Mouse (Mus musculus) thymus, postnatal 10 days (tissue): ENCODE measurements around the gene Tyro3.
A peak's percentile ranks its signal among the peaks of the same experiment; 100 is the strongest.

Experiments
- DNase-seq, 2 experiments: peaks; one replicate each; pipeline ENCODE4 v3.0.0; 2021; ENCODE audit warnings: low spot score in 2 of 2

Gene Tyro3

DNA sequence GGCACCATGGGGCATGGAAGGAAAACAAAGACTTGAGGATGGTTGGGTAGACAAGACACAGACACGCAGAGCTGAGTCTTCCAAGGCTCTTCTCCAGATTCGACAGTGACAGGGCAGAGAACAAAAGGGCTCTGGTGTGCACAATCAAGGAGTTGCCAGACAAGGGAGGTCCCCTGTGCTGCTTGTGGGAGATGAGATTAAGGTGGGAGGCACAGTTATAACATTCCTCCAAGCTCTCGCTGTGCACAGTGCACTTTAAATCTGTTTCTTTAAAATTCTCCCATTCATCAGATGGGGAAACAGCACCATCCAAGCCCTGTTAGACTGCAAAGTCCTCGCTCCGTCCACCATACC lies 6.7 kb downstream of the Tyro3 start:
- DNase-seq = no peak

DNA sequence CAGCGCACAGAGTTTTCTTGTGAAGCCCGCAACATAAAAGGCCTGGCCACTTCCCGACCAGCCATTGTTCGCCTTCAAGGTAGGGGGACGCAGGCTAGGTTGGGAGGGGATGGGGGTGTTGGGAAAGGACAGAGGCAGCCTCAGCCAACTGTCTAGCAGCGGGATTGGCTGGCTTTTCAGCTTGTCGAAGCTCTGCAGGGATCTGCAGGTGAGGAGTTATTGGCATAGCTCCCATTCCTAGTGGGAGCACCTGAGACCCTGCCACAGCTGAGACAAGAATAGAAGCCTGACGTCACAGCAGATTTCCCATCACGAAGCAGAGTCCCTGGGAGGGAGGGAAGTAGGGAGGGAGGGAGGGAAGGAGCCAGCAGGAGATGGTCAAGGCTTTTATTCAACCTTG lies 7.2 kb downstream of the Tyro3 start:
- DNase-seq = no peak

DNA sequence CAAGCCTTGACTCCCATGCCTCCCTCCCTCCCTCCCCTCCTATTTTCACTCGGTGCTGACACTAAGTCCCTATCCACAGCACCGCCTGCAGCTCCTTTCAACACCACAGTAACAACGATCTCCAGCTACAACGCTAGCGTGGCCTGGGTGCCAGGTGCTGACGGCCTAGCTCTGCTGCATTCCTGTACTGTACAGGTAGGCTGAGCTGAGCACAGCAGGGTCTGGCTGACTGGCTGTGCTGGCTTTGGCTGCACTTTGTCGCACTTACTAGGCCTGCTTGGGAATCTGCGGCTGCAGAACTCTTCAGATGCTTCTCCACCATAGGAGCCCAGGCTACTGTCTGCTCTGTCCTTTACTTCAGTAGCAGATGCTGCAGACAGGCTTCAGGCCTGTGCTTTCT lies 8.0 kb downstream of the Tyro3 start:
- no peak for DNase-seq

DNA sequence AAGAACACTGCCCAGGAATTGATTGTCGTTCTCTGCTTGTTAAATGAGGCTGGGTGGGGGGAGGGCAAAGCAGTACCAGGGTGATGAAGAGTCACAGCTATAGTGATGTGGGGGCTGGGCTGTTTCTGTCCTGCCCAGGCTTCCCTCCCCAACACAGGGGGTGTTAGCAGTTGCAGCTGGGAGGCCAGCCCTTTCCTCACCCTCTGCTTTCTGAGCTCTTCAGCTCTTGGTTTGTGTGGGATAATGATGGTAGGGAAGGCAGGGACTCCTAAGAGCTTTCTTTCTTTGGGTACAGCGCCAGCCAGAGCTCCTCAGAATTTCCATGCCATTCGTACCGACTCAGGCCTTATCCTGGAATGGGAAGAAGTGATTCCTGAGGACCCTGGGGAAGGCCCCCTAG lies 10.9 kb downstream of the Tyro3 start:
- DNase-seq = no peak

DNA sequence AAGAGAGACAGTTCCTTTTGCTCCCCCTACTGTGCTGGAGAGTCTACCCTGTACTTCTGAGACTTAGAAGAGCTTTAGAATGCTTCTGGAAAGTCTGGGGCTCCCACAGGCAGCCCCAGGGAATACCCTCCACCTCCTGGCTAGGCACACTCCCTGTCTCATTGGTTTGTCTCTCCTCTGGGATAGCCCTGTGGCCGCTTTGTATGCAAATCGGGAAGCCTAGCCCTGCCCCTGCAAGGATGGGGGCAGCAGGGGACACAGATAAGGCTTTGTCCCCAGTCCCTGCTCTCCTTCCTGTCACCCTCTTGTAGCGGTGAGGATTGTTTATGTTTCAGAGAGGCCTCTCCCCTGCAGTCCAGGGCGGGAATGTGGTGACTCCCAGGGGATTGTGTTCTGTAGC lies 11.3 kb downstream of the Tyro3 start:
- DNase-seq = no peak

DNA sequence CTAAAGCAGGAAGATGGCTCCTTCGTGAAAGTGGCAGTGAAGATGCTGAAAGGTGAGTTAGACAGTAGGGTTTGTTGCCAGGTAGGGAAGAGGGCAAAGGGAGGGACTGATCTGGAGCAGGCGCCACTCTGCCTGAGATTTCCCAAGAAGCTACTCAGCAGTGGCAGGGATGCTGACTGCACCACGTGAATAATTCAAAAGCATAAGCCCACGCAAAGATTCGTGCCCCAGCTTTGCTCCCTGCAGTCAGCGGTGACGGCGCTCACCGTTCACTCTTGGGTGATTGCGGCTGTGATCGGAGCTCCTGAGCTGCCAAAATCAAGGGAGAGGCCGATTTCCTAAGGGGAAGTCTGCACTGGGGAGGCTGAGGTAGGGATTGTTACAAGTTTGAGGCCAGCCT lies 13.4 kb downstream of the Tyro3 start:
- no peak for DNase-seq

DNA sequence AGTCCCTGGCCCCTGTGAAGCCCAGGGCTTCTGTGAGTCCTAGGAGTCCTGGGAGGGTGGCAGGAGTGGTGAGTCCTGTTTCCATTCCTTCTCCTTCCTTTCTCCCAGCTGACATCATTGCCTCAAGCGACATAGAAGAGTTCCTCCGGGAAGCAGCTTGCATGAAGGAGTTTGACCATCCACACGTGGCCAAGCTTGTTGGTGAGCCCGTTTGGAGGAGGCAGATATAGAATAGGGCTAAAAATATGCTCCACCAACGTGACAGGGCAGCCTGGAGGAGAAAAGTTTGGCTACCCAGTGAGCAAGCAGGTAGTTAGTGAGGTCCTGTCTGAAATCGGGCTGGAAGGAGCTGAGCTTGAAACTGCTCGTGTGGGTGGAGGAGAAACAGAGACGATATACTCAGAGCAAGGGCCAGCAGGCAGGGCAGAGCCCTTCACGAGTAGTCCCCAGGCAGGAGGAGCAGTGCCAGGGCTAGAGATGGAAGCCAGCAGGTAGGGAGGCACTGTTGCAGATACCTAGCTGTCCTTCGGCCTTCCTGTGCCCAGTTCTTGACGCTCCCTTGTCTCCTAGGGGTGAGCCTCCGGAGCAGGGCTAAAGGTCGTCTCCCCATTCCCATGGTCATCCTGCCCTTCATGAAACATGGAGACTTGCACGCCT lies 14.1 kb downstream of the Tyro3 start:
- no peak for DNase-seq

DNA sequence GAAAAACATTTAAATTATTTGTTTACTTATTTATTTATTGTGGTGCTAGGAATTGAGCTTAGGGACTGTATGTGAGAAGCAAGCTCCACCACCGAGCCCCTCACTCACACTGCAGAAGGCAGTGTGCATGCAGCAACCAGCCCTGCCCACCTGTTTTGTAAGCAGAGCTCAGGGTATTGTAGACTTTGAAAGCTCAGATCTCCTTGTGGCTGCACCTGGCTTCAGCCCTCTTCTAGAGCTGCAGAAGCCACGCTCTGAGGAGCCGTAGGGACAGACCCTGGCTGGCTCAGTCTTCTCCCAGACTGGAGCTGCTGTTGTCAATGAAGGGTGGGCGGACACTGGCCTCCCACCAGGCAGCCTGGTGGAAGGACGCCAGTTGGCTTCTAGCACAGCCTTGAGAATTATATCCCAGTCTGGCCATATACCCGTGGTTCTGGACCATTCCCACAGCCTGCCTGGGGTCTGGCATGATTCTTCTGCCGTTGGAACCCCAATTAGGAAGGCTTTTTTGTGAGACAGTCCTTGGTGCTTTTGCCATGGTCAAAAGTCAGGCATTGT lies 16.9 kb downstream of the Tyro3 start:
- DNase-seq = peak; percentile 12 to 30

DNA sequence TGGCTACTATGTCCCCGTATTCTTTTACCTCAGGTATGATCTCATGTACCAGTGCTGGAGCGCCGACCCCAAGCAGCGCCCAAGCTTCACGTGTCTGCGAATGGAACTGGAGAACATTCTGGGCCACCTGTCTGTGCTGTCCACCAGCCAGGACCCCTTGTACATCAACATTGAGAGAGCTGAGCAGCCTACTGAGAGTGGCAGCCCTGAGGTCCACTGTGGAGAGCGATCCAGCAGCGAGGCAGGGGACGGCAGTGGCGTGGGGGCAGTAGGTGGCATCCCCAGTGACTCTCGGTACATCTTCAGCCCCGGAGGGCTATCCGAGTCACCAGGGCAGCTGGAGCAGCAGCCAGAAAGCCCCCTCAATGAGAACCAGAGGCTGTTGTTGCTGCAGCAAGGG lies 19.1 kb downstream of the Tyro3 start:
- DNase-seq = no peak

DNA sequence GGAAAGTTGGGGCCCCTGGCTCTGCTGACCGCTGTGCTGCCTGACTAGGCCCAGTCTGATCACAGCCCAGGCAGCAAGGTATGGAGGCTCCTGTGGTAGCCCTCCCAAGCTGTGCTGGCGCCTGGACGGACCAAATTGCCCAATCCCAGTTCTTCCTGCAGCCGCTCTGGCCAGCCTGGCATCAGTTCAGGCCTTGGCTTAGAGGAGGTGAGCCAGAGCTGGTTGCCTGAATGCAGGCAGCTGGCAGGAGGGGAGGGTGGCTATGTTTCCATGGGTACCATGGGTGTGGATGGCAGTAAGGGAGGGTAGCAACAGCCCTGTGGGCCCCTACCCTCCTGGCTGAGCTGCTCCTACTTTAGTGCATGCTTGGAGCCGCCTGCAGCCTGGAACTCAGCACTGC lies 19.5 kb downstream of the Tyro3 start:
- DNase-seq = no peak

DNA sequence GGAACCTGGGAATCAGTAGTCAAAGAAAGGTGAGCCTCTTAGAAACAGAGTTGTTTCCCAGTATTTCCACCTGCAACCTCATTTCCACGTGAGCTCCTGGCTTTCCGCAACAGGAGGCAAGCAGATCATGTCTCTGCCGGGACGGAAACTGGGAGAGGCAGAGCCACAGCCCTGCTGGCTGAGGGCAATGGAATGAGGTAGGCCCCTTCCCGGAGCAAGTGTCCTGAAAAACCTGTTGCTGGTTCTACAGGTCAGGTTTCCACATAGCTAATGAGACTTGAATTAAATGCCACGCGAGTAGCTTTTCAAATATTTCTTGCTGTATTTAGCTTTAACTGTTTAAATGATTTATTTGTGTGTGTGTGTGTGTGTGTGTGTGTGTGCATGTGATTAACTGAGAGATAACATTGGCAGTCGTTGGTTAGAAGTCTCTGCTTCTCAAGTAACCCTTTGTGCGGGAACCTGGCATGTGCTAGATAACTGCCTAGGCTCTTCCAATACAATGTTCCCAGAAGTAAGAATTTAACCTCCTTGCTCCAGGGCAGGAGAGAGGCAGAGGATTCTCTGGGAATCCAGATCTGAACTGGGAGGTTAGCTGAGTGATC lies 21.2 kb downstream of the Tyro3 start:
- no peak for DNase-seq

DNA sequence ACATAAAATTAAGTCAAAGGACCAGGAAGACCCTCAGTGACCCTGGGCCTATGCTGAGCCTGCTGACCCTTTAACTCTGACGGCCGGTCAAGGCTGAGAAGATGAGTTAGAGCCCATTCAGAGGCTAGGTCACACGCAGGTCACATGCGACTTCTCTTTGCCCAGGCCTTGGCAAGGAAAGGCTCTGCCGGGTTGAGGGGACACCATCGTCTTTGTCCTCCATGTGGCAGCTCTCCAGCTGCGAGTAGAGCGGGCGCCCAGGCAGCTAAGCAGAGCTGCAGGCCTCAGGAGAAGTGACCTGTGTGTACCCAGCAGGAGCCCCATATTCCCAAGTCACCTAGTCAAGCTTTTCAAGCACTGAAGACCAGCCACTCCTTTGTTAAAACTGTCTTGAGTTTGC lies 23.6 kb downstream of the Tyro3 start:
- DNase-seq = no peak

DNA sequence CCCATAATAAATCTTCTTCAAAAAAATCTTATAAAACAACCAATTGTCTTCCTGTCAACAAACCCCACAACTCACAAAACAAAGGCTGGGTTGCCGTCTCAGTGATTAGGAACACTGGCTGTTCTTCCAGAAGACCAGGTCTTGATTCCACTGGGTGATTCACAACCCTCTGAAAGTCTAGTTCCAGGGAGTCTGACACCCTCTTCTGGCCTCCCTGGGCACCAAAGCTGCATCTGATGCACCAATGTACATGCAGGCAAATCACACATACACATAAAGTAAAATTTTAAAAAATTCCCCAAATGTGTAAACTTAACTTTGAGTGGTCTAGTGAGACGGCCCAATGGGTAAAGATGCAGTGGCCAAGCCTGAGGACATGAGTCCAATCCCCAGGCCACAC lies 33.0 kb downstream of the Tyro3 start:
- no peak for DNase-seq

DNA sequence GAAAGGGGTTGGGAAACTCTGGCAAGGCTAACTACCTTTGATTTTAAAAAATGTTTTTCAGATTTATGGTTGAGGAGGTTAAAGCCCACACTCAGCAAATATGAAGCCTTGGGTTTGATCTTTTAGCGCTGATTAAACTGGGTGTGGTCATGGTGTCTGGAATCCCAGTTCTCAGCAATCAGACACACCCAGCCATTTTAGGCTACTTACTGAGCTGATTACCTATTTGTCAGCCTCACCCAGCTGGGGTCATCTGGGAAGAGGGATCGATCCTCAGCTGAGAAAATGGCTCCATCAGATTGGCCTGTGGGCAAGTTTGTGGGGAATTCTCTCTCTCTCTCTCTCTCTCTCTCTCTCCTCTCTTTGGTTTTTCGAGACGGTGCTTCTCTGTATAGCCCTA lies 36.7 kb downstream of the Tyro3 start:
- DNase-seq = no peak

DNA sequence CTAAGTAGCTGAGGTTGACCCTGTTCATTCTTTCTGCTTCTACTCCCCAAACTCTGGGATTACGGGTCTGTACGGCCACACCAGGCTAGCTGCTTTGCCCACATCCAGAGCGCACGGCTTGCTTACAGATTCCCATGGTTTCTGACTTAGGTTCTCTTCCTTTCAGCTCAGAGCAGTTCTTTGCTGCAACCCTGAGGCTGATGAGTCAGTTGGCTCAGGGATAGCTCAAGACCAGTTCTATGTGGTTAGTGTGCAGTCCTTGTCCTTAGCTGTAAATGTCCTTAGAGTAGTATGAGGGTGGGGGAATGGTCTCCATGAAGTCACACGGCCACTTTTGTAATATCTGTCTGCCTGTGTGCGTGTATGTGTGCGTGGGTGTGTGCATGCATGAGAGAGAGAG lies 40.1 kb downstream of the Tyro3 start:
- no peak for DNase-seq

DNA sequence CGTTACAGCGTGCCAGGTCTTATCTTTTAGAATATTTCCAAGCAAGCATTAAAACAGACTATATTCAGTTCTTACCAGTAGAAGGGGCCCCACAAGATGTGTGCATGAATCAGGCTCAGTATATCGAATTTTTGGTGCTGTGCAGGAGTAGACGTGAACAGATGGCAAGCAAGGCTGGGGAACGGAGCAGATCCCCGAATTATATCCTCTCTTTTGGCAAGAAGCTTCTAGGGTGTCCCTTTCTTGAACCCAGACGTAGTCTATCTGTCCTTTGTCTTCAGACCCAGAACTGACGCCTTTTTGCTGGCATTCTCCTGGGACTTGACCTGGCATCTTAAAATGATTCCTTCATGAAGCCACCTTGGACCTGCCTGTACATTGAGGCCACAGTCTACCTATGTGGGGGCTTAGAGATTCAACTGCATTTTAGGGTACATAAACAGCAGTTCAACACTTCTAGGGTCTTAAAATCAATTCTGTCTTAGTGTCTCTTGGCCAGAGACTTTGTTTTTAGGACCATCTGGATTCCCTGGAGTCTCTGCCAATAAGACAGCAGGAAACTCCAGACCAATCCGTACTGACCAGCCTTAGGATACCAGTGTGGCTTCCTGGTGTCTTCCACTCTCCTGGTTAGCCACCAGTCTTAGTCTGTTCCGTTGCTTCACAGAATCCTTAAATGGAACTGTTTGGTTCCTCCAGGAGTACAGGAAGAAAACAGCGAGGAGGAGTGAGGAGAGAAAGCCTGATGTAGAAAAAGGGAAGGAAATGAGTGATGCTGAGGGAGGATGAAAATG lies 41.0 kb downstream of the Tyro3 start:
- no peak for DNase-seq

DNA sequence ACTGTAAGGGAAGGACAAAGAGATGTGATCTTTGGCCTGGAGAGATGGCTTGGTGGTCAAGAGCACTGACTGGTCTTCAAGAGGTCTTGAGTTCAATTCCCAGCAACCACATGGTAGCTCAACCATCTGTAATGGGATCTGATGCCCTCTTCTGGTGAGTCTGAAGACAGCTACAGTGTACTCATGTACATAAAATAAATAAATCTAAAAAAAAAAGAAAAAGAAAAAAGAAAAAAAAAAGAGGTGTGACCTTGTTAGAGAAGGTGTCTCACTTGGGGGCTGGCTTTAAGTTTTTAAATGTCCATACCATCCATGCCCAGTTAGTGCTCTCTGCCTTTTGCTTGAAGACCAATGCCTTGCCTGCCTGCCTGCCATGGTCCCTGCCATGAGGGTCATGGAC lies 42.5 kb downstream of the Tyro3 start:
- no peak for DNase-seq

DNA sequence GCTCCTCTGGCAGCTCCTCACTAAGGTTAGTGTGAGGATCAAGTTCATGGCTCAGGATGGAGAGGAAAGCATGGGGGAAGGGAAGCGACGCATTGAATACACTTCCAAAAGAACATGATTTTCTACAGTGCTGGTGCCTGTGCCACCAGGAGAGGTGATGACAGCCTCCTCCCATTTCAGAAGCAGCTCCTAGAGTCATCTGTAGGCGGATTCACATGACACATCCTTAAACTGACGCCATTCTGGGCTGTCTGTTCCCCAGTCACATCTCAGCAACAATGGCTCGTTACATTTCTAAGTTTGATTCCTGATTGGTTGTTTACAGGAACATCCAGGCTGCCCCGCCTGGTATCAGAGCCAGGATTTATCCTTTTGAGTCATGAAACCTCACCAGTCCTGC lies 44.5 kb downstream of the Tyro3 start:
- DNase-seq = no peak

DNA sequence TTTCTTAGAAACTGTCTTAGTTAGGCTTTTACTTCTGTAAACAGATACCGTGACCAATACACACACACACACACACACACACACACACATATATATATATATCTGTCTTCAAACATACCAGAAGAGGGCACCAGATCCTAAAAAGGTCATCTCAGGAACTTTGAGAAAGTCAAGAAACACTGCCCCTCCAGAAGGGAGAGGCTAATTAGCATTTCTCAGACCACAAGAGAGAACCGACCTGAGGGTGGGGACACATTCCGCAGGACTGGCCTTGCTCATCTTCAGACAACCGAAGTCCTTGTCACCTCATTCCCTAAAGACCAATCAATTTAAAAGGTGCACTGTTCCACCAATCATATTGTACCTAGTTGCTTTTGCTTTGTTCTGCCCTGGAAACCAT lies 46.0 kb downstream of the Tyro3 start:
- no peak for DNase-seq

DNA sequence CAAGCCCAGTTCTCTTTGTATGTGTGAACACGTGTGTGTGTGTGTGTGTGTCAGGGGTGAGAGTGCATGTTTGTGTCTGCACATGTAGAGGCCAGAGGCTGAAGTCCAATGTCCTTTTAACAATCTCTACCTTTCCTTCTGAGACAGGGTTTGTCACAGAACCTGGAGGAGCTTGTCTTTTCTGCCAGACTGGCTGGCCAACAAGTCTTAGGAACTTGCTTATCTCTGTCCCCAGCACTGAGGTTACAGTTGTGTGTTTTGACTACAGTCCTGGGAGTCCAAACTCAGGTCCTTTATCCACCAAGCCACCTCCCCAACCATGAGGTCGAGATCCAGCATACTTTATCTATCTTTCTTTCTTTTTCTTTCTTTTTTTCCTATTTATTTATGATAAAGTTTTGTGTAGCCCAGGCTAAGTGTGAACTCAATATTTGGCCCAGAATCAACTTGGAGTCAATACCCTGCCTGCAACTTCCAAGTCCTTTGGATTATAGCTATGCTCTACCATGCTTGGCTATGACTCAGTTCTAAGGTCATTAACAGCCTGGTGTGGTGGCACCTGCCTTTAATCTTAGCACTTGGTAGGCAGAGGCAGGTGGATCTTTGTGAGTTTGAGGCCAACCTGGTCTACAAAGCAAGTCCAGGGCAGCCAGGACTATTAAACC lies 48.5 kb downstream of the Tyro3 start:
- no peak for DNase-seq

DNA sequence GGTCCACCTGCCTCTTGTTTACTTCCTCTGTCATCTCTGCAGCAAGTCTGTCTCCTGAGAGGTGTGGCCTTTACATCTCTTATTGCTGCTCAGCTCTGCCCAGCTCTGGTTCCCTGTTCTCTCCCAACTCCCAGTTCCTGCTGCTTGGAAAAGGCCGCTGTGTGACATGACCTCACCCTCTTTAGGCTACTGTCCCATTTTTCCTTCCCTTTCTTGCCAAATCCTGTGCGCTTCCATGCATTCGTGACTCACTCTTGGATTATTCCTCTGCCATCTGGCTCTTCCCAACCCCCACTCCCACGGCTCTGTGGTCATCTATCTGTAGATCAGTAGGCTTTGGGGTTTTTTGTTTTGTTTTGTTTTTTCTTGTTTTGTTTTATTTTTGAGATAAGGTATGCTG lies 49.4 kb downstream of the Tyro3 start:
- DNase-seq = no peak

DNA sequence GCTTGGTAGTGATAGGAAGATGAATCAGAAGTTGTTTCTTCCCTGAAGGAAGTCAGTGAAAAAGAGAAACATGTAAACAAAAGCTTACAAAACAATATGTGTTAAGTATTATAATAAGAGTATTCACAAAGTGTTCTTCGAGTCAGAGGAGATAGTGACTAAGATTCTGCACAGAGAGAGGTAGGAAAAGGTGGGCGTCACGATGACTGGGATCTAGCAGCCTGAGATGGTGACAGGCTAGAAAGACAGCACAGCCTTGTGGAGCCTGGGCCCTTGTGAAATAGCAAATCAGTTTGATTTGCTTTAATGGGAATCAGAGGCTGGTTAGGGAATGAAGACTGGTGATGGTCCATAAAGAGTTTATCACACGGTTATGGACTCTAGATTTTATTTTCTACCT lies 56.3 kb downstream of the Tyro3 start:
- no peak for DNase-seq
